Mouse (Mus musculus): ENCODE measurements around the gene Utp6. TPM values are rescaled to one million over a fixed set of nuclear protein-coding genes. Genes with fewer than 3 reads are reported as not detected.

Gene Utp6
- polyA plus RNA-seq, 1 experiment from 2014 or later, result 44.7 TPM

DNA sequence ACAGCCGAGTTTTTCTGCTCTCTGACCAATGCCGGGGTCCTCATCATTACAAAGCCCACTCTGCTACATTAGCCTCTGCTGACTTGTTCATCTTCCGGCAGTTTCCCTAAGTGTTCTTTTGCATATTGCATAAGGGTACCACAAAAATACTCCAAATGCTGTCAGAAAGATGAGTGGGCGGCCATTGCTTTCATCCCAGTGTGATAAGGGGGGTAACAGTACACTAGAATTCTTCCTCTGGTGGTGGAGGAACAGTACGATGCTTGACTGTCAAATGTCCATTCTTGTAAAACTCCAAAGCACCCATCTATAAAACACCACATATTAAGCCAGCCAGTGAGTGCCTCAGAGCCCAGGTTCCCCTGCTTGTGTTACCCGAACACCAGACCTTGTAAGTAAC, 69.9 kb downstream of the Utp6 start:
- Histone ChIP-seq H3K4me1 (ENCODE audit: control insufficient read depth, insufficient read depth, low read length) (0 out of 2 replicates have a peak, but pooled peaks cover 2% of the 10 kb centered on the region), H3K9me3 (ENCODE audit: control insufficient read depth, low read length) (no peaks in the 10 kb centered on the region; the same call in 1 of the 2 replicates), H3K4me3 (ENCODE audit: low read length) (no peak overlapping the region), H3K27me3 (replicated peaks; ENCODE audit: control insufficient read depth, insufficient read depth, low read length) (no peaks in the 10 kb centered on the region), H3K4me2 (ENCODE audit: low read depth, low read length) (no peak overlapping the region), H3K27ac (ENCODE audit: low read length) (no peak overlapping the region), H3K36me3 (ENCODE audit: control insufficient read depth, insufficient read depth, low read length) (no peaks in the 10 kb centered on the region), H3K9ac (ENCODE audit: low read depth, low read length) (no peak overlapping the region)
- no peak for ATAC-seq
- 87% methylated on average over 6 of the region's 6 CpGs for WGBS

DNA sequence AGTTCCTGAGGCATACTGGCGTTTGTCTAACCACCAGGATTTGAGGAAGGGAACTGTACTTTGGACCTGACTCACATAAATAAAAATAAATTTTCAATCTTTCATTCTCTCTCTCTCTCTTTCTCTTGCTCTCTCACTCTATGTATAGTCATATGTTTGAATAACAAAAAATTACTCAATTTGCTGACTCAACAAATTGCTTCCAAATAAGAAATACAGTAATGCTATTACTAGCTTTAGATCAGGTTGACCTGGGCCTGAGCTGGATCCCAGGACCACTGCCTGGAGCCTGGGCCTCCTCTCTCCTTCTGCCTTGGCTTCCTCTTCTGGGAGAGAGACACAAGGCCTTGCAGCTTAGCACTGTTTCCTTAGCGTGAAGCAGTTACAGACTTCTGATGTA, 71.4 kb downstream of the Utp6 start:
- H3K4me2 ChIP-seq (ENCODE audit: low read depth, low read length), result no peak overlapping the region
- H3K4me3 ChIP-seq (ENCODE audit: low read length), result no peak overlapping the region
- no peak overlapping the region for H3K9ac ChIP-seq (ENCODE audit: low read depth, low read length)
- no peaks in the 10 kb centered on the region for H3K36me3 ChIP-seq (ENCODE audit: control insufficient read depth, insufficient read depth, low read length)
- H3K27ac ChIP-seq (ENCODE audit: low read length), result no peak overlapping the region
- WGBS, result 77% methylated on average over 2 of the region's 2 CpGs
- ATAC-seq, result no peak
- H3K27me3 ChIP-seq (replicated peaks; ENCODE audit: control insufficient read depth, insufficient read depth, low read length), result no peaks in the 10 kb centered on the region
- H3K4me1 ChIP-seq (ENCODE audit: control insufficient read depth, insufficient read depth, low read length), result 0 out of 2 replicates have a peak, but pooled peaks cover 2% of the 10 kb centered on the region
- no peaks in the 10 kb centered on the region; the same call in 1 of the 2 replicates for H3K9me3 ChIP-seq (ENCODE audit: control insufficient read depth, low read length)

DNA sequence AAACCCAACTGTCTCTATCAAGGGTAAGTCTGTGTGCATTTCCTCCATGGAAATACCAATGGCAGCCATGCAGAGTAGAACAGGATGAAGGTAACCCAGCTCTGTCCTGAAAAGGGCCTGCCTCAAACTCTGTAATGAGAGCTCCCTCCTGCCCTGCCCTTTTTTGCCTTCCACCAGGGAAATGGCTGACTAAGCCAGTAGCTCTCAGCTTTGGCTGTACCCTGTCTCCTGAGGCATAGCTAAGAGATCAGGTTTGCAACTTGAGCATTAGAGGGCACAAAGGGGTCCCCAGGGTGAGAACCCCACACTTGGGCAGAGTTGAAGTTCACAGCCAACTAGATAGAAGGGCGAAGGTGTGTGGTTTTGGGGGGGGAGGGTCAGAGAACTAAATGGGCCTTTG, 75.2 kb downstream of the Utp6 start:
- H3K27me3 ChIP-seq (replicated peaks; ENCODE audit: control insufficient read depth, insufficient read depth, low read length), result no peaks in the 10 kb centered on the region
- H3K9me3 ChIP-seq (ENCODE audit: control insufficient read depth, low read length), result no peaks in the 10 kb centered on the region; the same call in 1 of the 2 replicates
- WGBS, result 96% methylated on average over 1 of the region's 1 CpGs
- H3K4me3 ChIP-seq (ENCODE audit: low read length), result no peak overlapping the region
- H3K4me2 ChIP-seq (ENCODE audit: low read depth, low read length), result no peak overlapping the region
- no peaks in the 10 kb centered on the region for H3K4me1 ChIP-seq (ENCODE audit: control insufficient read depth, insufficient read depth, low read length)
- no peaks in the 10 kb centered on the region for H3K36me3 ChIP-seq (ENCODE audit: control insufficient read depth, insufficient read depth, low read length)
- H3K27ac ChIP-seq (ENCODE audit: low read length), result no peak overlapping the region
- ATAC-seq, result no peak
- H3K9ac ChIP-seq (ENCODE audit: low read depth, low read length), result no peak overlapping the region

DNA sequence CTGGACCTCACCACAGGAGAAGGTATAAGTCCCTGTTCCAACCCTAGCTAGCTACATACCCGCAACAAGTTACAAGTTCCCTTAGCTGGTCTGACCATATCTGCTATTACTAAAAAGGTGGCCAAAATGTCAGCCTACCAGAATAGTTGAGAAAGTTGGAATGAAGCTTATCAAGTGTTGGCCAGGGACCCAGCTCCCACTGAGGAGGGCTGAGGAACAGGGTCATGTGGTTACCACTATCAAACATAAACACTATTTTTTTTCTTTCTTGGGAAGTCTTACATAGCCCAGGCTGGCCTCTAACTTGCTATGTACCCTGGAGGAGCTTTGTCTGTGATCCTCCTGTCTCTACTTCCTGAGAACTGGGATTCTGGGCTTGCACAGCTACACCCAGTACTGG, 75.8 kb downstream of the Utp6 start:
- no peak for ATAC-seq
- 93% methylated on average over 1 of the region's 1 CpGs for WGBS
- no peak overlapping the region for H3K4me3 ChIP-seq (ENCODE audit: low read length)
- H3K4me1 ChIP-seq (ENCODE audit: control insufficient read depth, insufficient read depth, low read length), result no peaks in the 10 kb centered on the region
- H3K9ac ChIP-seq (ENCODE audit: low read depth, low read length), result no peak overlapping the region
- H3K36me3 ChIP-seq (ENCODE audit: control insufficient read depth, insufficient read depth, low read length), result no peaks in the 10 kb centered on the region
- H3K9me3 ChIP-seq (ENCODE audit: control insufficient read depth, low read length), result no peaks in the 10 kb centered on the region; the same call in 1 of the 2 replicates
- peak overlapping the region; percentile 14; the same call in 1 of the 2 replicates for H3K27ac ChIP-seq (ENCODE audit: low read length)
- no peak overlapping the region for H3K4me2 ChIP-seq (ENCODE audit: low read depth, low read length)
- H3K27me3 ChIP-seq (replicated peaks; ENCODE audit: control insufficient read depth, insufficient read depth, low read length), result no peaks in the 10 kb centered on the region

DNA sequence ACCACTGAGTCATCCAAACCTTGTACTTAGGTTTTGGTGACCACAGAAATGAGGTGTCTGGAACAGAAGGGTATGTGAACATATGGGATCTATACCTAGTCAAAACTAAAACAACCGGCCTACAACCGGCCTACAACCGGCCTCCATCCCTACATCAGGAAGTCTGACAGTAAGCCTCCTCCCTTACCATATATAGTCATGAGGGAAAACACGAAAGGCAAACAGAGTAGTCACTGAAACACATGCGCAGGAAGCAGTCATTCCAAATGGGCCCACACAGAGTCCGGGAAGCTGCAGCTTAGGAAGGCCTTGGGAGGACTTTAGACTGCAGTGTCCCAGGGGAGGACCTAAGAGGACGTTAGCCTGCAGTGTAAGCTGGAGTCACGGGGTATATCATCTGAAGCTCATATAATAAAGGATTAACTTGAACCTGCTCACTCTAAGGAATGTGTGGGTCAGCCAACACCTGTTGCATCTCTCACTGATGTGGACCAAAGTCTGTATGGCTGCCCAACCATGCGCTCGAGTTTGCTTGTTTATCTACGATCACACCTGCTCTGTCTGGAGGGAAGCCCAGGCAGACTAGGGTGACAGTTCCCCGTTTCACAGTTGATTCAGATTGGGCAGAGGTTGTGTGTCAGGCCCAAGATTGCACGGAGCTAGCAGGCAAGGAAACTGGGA, 76.3 kb downstream of the Utp6 start:
- no peaks in the 10 kb centered on the region for H3K27me3 ChIP-seq (replicated peaks; ENCODE audit: control insufficient read depth, insufficient read depth, low read length)
- H3K4me2 ChIP-seq (ENCODE audit: low read depth, low read length), result no peak overlapping the region
- ATAC-seq, result peak; percentile 93
- H3K36me3 ChIP-seq (ENCODE audit: control insufficient read depth, insufficient read depth, low read length), result no peaks in the 10 kb centered on the region
- peak overlapping the region; percentile 14; the same call in 1 of the 2 replicates for H3K27ac ChIP-seq (ENCODE audit: low read length)
- H3K4me1 ChIP-seq (ENCODE audit: control insufficient read depth, insufficient read depth, low read length), result no peaks in the 10 kb centered on the region
- WGBS, result 57% methylated on average over 13 of the region's 13 CpGs
- H3K4me3 ChIP-seq (ENCODE audit: low read length), result no peak overlapping the region
- no peaks in the 10 kb centered on the region; the same call in 1 of the 2 replicates for H3K9me3 ChIP-seq (ENCODE audit: control insufficient read depth, low read length)
- no peak overlapping the region for H3K9ac ChIP-seq (ENCODE audit: low read depth, low read length)

DNA sequence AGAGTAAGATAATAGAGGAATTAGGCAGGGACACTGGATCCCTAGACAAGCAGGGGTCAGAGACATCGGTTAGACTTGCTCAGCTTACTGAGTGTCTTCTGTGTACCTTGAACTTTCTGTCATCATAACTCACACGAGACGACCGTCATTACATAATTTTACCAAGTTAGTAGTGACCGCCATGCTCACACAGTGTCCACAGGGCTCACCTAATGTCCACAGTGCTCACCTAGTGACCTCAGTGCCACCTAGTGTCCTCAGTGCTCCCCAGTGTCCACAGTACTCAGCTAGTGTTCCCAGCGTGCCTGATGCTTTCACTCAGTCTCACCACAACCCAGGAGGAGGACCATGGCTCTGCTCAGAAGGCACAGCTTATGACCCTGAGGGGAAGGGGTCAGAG, 77.4 kb downstream of the Utp6 start:
- H3K4me1 ChIP-seq (ENCODE audit: control insufficient read depth, insufficient read depth, low read length), result no peaks in the 10 kb centered on the region
- no peaks in the 10 kb centered on the region; the same call in 1 of the 2 replicates for H3K9me3 ChIP-seq (ENCODE audit: control insufficient read depth, low read length)
- H3K27me3 ChIP-seq (replicated peaks; ENCODE audit: control insufficient read depth, insufficient read depth, low read length), result no peaks in the 10 kb centered on the region
- no peak overlapping the region for H3K27ac ChIP-seq (ENCODE audit: low read length)
- no peaks in the 10 kb centered on the region for H3K36me3 ChIP-seq (ENCODE audit: control insufficient read depth, insufficient read depth, low read length)
- H3K9ac ChIP-seq (ENCODE audit: low read depth, low read length), result no peak overlapping the region
- no peak overlapping the region for H3K4me2 ChIP-seq (ENCODE audit: low read depth, low read length)
- ATAC-seq, result no peak
- no peak overlapping the region for H3K4me3 ChIP-seq (ENCODE audit: low read length)
- 75% methylated on average over 6 of the region's 6 CpGs for WGBS

Other genes with a start within 250 kb of the Utp6 start
- gene Suz12, start 30.7 kb upstream of the Utp6 start, polyA plus RNA-seq (2015; fragmentation: Nextera tagmentation; extraction: Ambion mirVana), result 13.6 and 14.3 TPM in 2 replicates
- gene Crlf3, start 118.6 kb upstream of the Utp6 start, polyA plus RNA-seq (2015; fragmentation: Nextera tagmentation; extraction: Ambion mirVana), result 21.8 and 22.9 TPM in 2 replicates
- 4.7 and 5.6 TPM in 2 replicates for gene Atad5, start 127.0 kb upstream of the Utp6 start, polyA plus RNA-seq (2015; fragmentation: Nextera tagmentation; extraction: Ambion mirVana)
- 28.8 and 33.1 TPM in 2 replicates for gene Tefm, start 179.8 kb upstream of the Utp6 start, polyA plus RNA-seq (2015; fragmentation: Nextera tagmentation; extraction: Ambion mirVana)
- 4.9 and 5.1 TPM in 2 replicates for gene Adap2, start 191.7 kb upstream of the Utp6 start, polyA plus RNA-seq (2015; fragmentation: Nextera tagmentation; extraction: Ambion mirVana)
- 11.7 and 11.8 TPM in 2 replicates for gene Rnf135, start 221.5 kb upstream of the Utp6 start, polyA plus RNA-seq (2015; fragmentation: Nextera tagmentation; extraction: Ambion mirVana)
- 36.8 and 38.0 TPM in 2 replicates for gene Rhot1, start 246.6 kb upstream of the Utp6 start, polyA plus RNA-seq (2015; fragmentation: Nextera tagmentation; extraction: Ambion mirVana)

All from intestine, embryonic 16.5 days (tissue).